Mouse (Mus musculus) cerebellum, adult 11-12 months (tissue): ENCODE data around the gene Tbk1.
A peak's percentile ranks its signal among the peaks of the same experiment; 100 is the strongest.

Source experiments
- DNase-seq: peaks from one replicate; pipeline ENCODE4 v3.0.0; 2022

Tbk1 gene

DNA sequence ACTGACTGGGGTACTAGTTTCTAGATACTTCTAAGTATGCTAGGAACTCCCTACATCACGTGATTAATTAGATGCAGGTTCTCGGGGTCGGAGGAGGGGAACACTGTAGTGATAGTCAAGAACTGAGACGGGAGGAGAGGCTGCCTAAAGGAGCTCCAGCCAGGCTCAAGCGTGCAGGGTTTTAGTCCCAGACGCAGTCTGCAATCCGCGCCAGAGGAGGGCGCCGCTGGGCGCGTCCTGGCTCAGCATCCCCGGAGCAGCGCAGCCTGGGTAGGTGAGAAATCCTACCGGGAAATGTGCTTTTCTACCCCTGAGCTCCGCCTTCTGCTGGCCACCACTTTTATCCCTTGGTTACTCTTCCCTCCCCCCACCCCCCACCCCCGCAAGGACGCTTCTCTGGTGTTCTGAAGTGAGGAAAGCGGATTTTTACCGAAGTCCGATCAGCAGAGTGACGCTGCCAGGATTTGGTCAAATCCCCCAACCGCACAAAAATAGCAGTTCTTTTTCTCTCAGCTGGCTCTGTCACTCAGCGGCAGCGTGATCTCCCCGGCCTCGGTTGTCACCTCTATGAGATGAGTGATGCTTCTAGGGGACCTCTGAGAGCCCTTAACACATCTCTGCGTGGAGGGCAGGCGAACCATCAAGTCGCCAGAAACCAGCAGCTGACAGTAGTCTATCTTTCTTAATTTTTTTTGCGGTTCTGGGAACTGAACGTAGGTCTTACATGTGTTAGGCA, 53.3 kb downstream of the Tbk1 start:
- peak; percentile 47 for DNase-seq

DNA sequence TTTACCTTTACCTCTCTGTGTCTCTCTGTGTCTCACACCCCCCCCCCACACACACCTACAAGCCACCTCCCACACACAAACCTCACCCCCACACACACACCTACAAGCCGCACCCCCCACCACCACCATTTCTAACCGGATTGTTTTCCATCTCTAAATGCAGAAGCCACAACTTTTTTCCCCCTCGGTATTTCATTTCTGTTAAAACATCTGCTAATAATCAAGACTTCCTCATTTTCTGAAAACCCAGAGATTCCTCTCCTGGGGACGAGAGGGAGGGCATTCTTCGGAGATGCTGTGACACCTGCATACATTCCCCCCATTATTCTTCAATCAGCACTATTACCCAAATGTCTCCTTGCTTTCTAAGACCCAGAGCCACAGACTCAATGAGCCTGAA, 55.0 kb downstream of the Tbk1 start:
- DNase-seq, result no peak

DNA sequence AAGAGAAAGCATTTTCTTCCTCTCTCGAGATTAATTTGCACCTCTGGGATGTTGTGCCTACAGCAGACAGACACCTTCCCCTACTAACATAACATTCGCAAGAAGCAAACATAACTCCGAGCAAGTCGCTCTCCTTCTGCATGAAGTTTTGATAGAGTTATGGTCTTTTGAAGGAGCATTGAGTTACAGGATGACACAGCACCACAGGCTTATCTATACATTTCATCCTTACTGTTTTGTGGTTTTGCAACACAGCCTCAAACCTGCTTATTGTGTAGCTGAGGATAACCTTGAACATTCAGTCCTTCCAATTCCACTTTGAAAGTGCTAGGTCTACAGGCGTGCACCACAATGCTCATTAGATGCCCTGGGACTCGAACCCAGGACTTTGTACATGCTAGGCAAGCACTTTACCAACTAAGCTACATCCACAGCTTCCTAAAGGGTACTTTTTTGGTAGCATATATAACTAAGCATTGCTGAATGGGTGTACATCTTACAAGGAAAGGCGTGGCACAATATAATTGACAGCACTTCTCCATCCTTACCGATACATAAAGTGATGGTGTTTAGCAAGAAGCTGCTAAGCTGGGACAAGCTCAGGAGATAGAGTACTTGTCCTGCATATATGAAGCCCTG, 56.1 kb downstream of the Tbk1 start:
- no peak for DNase-seq

DNA sequence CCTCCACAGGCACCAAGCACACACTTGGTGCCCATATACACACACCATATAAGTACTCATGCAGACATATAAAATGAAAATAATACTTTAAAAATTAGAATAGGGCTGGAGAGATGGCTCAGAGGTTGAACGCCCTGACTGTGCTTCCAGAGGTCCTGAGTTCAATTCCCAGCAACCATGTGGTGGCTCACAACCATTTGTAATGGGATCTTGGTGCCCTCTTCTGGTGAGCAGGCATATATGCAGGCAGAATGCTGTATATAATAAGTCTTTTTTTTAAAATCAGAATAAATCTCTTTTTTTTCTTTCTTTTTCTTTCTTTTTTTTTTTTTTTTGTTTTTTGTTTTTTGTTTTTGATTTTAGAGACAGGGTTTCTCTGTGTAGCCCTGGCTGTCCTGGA, 57.3 kb downstream of the Tbk1 start:
- no peak for DNase-seq

DNA sequence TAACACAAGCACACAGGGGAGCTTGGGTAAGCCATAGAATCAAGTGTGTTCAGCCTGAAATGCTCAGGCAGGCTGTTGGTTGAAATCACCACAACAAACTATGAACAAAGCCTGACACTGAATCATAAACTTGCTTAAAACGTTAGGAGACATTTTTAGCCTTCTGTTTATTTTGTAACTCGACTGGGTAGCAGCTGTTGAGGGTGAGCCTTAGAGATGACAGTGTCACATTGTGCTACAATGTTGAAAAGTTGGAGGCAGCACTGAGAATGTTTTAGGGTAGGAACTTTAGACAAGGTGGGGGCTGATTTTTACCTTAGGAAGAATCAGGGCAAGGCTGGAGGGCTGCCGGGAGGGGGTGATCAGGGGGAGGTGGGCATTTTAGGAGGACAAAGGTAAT, 58.1 kb downstream of the Tbk1 start:
- DNase-seq, result no peak

- DNase-seq, result no peak
These were observed 59.5 kb downstream of the Tbk1 start for GRCm38 (mm10) chr10:121527114-121527513.

DNA sequence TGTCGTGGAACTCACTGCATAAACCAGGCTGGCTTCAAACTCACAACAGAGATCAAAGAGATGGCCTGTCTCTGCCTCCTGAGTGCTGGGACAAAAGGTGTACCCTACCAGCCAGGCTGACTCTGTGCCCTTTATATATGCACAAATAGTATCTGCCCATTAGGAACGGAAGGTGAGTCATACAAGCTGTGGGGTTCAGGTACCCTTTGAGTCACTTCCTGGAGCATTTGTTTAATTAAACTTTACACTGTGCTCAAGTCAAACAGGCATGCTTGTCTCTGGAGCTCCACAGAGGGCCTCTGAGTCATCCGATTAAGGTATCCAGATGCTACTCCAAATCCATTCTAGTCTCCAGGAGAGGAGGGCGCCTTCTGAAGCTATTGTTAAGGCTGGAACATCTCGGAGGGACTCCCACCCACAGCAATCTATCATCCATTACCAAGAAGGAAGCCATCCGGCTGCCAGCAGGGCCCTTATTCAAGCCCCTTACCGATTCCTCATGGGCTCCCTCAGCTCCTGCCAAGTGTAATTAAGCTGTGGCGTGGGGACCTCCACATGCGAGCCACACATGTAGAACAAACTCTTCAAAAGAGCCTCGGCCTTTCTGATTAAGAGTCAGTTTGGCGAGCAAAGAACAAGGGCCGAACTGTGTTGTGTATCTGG, 65.5 kb downstream of the Tbk1 start:
- DNase-seq, result no peak

GRCm38 (mm10) chr10:121519710-121520109, 66.9 kb downstream of the Tbk1 start:
- DNase-seq, result no peak

DNA sequence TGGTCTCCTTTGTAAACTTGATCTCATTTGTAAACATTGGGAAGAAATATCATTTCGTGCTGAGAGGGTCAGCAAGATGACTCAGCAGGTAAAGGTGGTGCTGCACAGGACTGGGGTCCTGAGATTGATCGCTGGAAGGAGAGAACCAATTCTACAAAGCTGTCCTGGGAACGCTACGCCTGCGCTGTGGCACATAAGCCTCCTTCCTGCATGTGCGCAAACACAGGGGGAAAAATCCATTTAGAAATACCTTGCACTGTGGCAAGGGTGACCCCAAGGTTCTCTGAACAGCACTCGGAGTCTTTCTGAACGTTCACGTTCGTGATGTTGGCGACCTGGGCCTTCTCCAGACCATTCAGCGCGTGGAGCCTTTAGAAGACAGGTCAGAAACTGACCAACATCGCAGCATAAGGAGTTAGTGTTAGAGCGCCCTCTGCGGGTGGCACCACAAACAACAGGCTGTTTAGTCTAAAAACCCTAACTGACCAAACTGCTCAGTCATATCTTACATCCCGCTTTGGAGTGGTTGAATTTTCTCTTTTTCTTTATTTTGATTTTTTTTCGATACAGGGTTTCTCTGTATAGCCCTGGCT, 70.5 kb downstream of the Tbk1 start:
- peak; percentile 67 for DNase-seq

DNA sequence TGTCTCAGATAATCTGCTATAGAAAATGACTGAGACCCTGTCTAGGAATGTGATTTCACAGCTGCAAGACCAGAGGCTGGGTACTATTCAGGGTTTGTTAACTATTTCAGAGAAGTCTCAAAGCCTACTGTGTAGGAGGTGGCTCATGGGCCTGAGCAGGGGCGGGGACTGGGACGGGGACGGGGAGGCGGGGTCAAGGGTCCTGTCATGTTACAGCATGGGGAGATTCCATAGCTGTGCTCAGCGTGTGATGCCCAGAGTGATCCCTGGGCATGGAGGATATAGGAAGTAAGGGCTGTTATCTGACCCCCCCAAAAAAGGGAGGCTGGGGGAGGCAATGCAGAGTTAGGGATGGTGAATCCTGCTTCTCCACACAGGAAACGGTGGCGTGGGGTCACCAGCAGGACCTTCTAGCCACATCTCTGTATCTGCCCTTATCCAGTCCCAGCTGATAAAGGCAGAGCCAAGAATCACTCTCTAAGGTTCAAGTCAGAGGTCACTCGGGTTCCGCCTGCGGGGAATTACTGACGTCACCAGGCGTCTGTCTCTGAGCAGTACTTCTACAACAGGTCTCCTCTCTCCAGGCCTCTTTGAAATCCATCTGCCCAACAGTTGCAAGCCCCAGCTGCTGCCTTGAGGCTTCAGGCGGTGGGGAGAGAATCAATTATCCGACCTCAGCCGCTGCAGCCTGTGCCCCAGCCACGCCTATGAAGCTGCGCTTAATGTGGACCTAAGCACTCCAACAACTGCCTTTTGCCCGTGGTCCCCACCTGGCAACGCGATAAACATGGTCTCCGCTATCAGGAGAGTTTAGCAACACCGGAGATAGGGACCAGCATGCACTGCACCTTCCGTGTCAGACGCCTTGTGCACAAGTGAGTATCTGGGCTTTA, 76.6 kb downstream of the Tbk1 start:
- DNase-seq, result no peak

DNA sequence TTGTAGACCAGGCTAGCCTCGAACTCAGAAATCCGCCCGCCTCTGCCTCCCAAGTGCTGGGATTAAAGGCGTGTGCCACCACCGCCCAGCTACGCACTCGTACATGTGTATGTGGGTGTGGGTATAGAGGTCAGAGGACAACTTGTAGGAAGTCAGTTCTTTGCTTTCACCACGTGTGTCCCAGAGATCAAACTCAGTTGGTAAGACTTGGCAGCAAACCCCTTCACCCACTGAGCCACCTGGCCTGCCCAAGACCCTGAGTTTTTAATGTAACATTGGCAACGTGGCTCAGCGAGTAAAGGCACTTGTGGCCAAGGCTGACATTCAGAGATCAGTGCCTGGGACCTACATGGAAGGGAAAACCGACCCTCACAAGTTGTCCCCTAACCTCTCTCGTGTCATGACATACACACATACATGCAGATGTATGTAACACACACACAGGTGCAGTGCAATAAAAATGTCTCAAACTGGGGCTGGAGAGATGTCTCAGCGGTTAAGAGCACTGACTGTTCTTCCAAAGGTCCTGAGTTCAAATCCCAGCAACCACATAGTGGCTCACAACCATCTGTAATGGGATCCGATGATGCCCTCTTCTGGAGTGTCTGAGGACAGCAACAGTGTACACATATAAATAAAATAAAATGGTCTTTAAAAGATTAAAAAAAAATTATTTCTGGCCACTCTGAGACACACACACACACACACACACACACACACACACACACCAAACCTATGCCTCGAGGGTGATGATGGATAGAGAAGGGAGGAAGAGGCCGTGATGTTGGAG, 78.6 kb downstream of the Tbk1 start:
- DNase-seq, result no peak

DNA sequence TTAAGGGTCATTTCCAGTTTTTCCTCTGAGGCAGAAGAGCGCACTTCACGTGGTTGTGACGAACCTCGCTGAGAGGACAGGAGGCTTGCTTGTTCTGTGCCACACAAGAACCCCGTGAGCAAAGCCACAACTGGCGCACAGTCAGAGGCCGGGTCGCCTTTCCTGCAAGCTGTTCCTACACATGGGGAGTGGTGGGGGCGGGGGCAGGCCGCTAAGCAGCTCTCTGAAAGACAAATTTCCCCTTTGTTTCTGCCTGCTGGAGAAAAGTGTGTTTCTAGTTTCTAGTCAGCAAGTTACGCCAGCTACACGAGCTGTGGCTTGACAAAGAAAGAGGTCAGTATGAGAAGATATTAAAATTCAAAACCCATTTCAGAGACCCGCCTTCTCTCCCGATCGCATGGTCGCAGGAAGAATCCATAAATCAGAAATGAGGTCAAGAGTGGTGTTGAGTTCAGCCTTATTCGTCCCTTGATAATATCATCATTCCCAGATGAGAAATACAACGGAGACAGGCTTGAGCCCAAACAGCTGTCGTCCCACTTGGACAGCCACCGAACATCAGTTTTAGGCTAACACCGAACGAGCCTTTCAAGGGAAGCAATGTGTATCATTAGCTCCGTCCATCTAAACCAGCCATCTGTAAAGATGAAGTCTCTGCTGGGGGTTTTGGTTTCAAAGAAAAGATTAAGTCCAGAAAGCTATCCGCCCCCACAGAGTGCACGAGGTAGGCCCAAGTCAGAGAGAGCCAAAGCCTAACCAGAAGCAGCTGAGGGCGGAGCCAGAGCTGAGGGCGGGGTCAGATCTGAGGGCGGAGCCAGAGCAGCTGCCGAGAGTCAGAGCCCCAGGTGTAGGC, 79.6 kb downstream of the Tbk1 start:
- DNase-seq, result no peak

GRCm38 (mm10) chr10:121505929-121506328, 80.7 kb downstream of the Tbk1 start:
- no peak for DNase-seq

DNA sequence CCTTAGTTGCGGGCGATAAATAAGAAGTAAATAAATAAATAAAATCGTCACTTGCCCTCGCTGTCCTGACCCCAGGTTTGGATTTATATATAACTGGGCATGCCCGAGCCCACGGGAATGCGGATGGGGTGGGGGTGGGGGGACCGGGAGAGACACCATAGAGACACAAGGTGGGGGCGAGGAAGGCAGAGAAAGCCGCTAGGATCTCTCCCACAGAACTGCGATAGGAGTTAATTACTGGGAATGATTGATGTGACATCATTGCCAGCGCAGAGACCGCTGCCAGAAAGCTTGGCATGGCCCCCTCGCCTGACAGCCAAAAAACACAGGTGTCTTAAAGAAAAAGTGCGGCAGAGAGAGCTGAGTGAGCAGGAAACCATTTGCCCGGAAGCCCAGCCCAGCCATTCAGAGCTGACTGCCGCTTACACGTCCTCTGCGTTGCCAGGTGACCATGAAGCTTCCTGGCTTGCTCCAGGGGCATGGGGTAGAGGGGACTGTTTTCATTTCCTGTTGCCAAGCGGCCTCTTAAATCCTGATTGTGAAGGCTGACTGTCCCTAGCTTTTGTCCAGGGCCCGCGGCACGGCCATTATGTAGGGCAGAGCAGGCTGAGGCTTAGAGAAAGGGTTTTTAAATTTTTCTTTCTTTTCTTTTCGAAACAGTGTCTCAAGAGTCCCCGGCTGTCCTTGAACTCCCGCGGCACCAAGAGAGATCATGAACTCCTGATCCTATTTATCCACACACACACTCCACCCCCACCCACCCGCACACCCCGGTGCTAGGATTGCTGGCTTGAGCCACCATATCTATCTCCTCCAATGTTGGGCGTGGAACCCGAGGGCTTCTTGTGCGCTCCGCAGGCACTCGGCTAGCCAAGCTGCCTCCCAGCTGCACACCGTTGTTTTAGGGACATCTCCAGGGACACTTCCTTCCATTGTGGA, 81.3 kb downstream of the Tbk1 start:
- DNase-seq, result peak; percentile 77

- no peak for DNase-seq
These were observed 85.4 kb downstream of the Tbk1 start for GRCm38 (mm10) chr10:121501160-121501559.

- DNase-seq, result no peak
These were observed 86.6 kb downstream of the Tbk1 start for GRCm38 (mm10) chr10:121500034-121500433.

- no peak for DNase-seq
These were observed 87.5 kb downstream of the Tbk1 start for GRCm38 (mm10) chr10:121499063-121499462.

GRCm38 (mm10) chr10:121498481-121498904, 88.1 kb downstream of the Tbk1 start:
- no peak for DNase-seq

DNA sequence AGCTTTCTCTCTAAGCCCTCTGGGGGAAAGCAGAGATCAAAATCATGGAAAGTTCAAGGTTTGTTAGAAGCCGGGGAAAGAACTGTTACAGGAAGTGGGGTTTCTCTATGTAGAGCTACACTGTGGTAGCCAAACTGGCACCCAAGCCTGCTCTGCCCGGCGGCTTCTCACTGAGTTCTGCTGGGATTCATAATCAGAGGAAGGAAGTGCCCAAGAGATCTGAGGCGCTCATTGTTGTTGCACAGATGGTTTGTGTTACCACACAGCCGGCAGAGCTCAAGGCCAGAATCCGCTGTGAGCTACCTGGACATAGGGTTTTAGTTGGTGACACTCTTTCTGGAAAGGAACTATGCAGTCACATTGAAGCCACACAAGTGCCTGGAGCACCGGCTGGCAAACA, 88.6 kb downstream of the Tbk1 start:
- DNase-seq, result no peak

DNA sequence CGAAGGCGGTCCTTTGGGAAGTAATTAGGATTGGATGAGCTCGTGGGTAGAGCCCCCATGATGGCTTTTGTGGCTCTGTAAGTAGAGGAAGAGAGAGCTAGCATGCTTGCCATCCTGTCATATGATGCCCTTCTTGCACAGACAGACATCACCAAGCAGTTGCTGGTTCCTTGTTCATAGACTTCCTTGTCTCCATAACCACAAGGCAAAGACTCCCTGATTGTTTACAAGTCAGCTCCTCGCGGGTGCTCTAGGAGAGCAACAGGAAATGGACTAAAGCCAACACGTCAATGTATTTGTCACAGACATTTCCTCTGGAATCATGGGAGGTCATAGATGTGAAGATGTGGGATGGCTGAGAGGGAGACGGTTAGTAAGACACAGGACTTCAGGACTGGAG, 90.0 kb downstream of the Tbk1 start:
- DNase-seq, result no peak
